Mouse (Mus musculus) erythroblast, embryonic 14.5 days (primary cell): ENCODE data around the gene Cdkn1a.

Experiments used
- GATA1 ChIP-seq: IDR thresholded peaks from 2 replicates; pipeline ENCODE4 v1.6.1; 2012; ENCODE audit warnings: low read length, inconsistent platforms, mixed read lengths
- TAL1 ChIP-seq: IDR thresholded peaks from 3 replicates; pipeline ENCODE4 v1.6.1; 2012; ENCODE audit warnings: low read length, inconsistent platforms, mixed read lengths

DNA sequence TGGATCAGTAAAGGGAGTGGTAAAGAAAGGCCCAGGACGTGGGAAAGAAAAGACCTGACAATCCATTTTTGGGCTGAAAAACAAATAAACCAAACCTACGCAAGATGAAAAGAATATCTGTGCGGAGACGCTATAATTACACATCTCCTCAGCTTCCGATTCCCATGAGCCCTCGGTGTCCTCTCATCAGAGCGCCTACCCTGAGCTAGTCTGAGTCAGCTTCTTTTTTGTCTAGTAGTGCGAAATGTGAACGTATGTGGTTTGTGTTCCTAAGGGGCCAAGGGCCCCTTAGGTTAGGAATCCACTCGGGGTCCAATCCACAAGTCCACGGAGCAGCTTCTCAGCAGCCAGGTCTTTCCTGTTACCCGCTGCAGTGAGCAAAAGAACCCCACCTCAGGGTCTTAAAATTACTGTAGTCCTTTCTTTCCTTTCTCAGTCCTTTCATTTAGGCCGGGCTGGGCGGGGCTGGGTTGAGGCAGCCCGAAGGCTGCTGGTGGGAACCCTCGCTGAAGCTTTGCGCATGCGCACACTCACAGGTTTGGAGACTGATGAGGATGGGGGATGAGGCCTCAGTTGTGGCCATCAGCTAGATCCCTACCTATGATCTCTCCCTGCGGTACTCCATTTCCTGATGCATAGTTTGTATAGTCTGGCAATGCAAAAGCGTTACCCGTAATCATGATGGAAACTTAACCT lies 25.4 kb upstream of the Cdkn1a start:
- TF ChIP-seq GATA1 (no peak), TAL1 (no peak)
